Mouse (Mus musculus): ENCODE measurements around the gene Olfr652. TPM values are rescaled to one million over a fixed set of nuclear protein-coding genes. Genes with fewer than 3 reads are reported as not detected.

Gene Olfr652
- polyA plus RNA-seq (2015; fragmentation: Nextera tagmentation; extraction: Ambion mirVana) = not detected in 2 replicates

- no peak within 1 kb of the TSS for H3K4me2 ChIP-seq (ENCODE audit: low read length)
- H3K4me1 ChIP-seq (replicated peaks; ENCODE audit: control insufficient read depth, insufficient read depth, low read length) = no peaks in the 10 kb centered on the region
- no peaks in the 10 kb centered on the region for H3K27me3 ChIP-seq (replicated peaks; ENCODE audit: control insufficient read depth, insufficient read depth, low read length)
- H3K27ac ChIP-seq (ENCODE audit: low read length) = no peak within 1 kb of the TSS
- no peaks in the 10 kb centered on the region for H3K36me3 ChIP-seq (ENCODE audit: control insufficient read depth, insufficient read depth)
- H3K9ac ChIP-seq (replicated peaks; ENCODE audit: low read depth, low read length) = no peak within 1 kb of the TSS
- ATAC-seq = no peak
- no peak within 1 kb of the TSS for H3K4me3 ChIP-seq (replicated peaks; ENCODE audit: low read length)
- H3K9me3 ChIP-seq (ENCODE audit: control insufficient read depth, low read length) = no peaks in the 10 kb centered on the region
Measured at GRCm38 (mm10) chr7:104560601-104561000, at the start of gene Olfr652. Gene Olfr652, plus strand, starts transcription at chr7:104560901.

DNA sequence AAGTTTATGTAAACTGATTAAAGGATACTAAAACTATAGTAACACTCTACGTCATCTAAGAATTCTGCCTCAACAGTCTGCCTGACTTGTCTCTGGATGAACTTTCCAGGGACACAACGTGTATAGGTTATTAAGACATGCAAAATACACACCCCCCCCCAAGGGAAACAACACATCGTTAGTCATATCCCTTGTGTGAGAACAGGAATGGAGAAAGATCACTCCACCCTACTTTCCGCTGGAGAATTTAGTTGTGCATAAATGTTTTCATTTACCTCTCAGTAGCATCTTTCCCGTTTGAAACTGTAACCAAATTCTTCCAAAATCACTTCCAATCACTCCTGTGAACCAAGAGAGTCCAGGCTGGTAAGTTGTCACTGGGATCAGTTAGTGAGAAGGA lies 10.9 kb upstream of the Olfr652 start, which contains the start of gene Olfr651:
Gene Olfr651 (plus strand): TSS at position 301 of the 400 bp plus-strand sequence.
- no peak for ATAC-seq
- Histone ChIP-seq H3K4me1 (replicated peaks; ENCODE audit: control insufficient read depth, insufficient read depth, low read length) (no peaks in the 10 kb centered on the region), H3K9ac (replicated peaks; ENCODE audit: low read depth, low read length) (no peak within 1 kb of the TSS), H3K27ac (ENCODE audit: low read length) (no peak within 1 kb of the TSS), H3K4me3 (replicated peaks; ENCODE audit: low read length) (no peak within 1 kb of the TSS), H3K27me3 (replicated peaks; ENCODE audit: control insufficient read depth, insufficient read depth, low read length) (no peaks in the 10 kb centered on the region), H3K36me3 (ENCODE audit: control insufficient read depth, insufficient read depth) (no peaks in the 10 kb centered on the region), H3K4me2 (ENCODE audit: low read length) (no peak within 1 kb of the TSS), H3K9me3 (ENCODE audit: control insufficient read depth, low read length) (no peaks in the 10 kb centered on the region)
- WGBS = 70% methylated on average over 5 of the region's 5 CpGs

DNA sequence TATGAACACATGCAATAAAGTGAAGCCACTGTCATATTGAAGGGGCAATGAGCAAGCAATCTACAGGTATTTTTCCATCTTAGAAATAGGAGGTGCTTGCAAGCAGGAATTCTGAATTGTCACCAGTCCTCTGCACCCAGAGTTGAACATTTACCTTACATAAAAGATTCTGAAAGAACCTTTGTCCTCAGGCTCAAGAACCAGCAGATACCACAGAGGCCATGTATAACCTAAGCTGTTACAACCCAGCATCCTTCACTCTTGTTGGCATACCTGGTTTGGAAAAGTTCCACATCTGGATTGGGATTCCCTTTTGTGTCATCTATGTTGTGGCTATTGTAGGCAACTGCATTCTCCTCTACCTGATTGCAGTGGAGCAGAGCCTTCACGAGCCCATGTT lies 8.0 kb upstream of the Olfr652 start:
- H3K4me2 ChIP-seq (ENCODE audit: low read length) = no peak overlapping the region
- H3K27me3 ChIP-seq (replicated peaks; ENCODE audit: control insufficient read depth, insufficient read depth, low read length) = no peaks in the 10 kb centered on the region
- H3K4me3 ChIP-seq (replicated peaks; ENCODE audit: low read length) = no peak overlapping the region
- H3K27ac ChIP-seq (ENCODE audit: low read length) = no peak overlapping the region
- 80% methylated on average over 1 of the region's 1 CpGs for WGBS
- H3K9ac ChIP-seq (replicated peaks; ENCODE audit: low read depth, low read length) = no peak overlapping the region
- no peaks in the 10 kb centered on the region for H3K9me3 ChIP-seq (ENCODE audit: control insufficient read depth, low read length)
- ATAC-seq = no peak
- no peaks in the 10 kb centered on the region for H3K4me1 ChIP-seq (replicated peaks; ENCODE audit: control insufficient read depth, insufficient read depth, low read length)
- no peaks in the 10 kb centered on the region for H3K36me3 ChIP-seq (ENCODE audit: control insufficient read depth, insufficient read depth)

- Histone ChIP-seq H3K27me3 (replicated peaks; ENCODE audit: control insufficient read depth, insufficient read depth, low read length) (no peaks in the 10 kb centered on the region), H3K9ac (replicated peaks; ENCODE audit: low read depth, low read length) (no peak within 1 kb of the TSS), H3K4me2 (ENCODE audit: low read length) (no peak within 1 kb of the TSS), H3K4me1 (replicated peaks; ENCODE audit: control insufficient read depth, insufficient read depth, low read length) (no peaks in the 10 kb centered on the region), H3K4me3 (replicated peaks; ENCODE audit: low read length) (no peak within 1 kb of the TSS), H3K36me3 (ENCODE audit: control insufficient read depth, insufficient read depth) (no peaks in the 10 kb centered on the region), H3K9me3 (ENCODE audit: control insufficient read depth, low read length) (no peaks in the 10 kb centered on the region), H3K27ac (ENCODE audit: low read length) (no peak within 1 kb of the TSS)
- 78% methylated on average over 2 of the region's 2 CpGs for WGBS
- no peak for ATAC-seq
Measured at GRCm38 (mm10) chr7:104577014-104577413, 16.3 kb downstream of the Olfr652 start, which contains the start of gene Olfr653. Gene Olfr653, plus strand, starts transcription at chr7:104577314.

- no peak for ATAC-seq
- H3K27ac ChIP-seq (ENCODE audit: low read length) = no peak overlapping the region
Measured at GRCm38 (mm10) chr7:104580846-104581245, 20.1 kb downstream of the Olfr652 start.

GRCm38 (mm10) chr7:104581429-104581828 lies 20.7 kb downstream of the Olfr652 start:
- WGBS = 92% methylated on average over 4 of the region's 4 CpGs
- ATAC-seq = no peak
- H3K9me3 ChIP-seq (ENCODE audit: control insufficient read depth, low read length) = no peaks in the 10 kb centered on the region
- H3K36me3 ChIP-seq (ENCODE audit: control insufficient read depth, insufficient read depth) = no peaks in the 10 kb centered on the region
- no peak overlapping the region for H3K4me2 ChIP-seq (ENCODE audit: low read length)
- no peak overlapping the region for H3K27ac ChIP-seq (ENCODE audit: low read length)
- no peak overlapping the region for H3K9ac ChIP-seq (replicated peaks; ENCODE audit: low read depth, low read length)
- H3K4me3 ChIP-seq (replicated peaks; ENCODE audit: low read length) = no peak overlapping the region
- H3K27me3 ChIP-seq (replicated peaks; ENCODE audit: control insufficient read depth, insufficient read depth, low read length) = no peaks in the 10 kb centered on the region
- H3K4me1 ChIP-seq (replicated peaks; ENCODE audit: control insufficient read depth, insufficient read depth, low read length) = no peaks in the 10 kb centered on the region

More at GRCm38 (mm10) chr7:104580846-104581245, 20.1 kb downstream of the Olfr652 start:
- H3K4me3 ChIP-seq (replicated peaks; ENCODE audit: low read length) = no peak overlapping the region
- no peaks in the 10 kb centered on the region for H3K4me1 ChIP-seq (replicated peaks; ENCODE audit: control insufficient read depth, insufficient read depth, low read length)
- no peaks in the 10 kb centered on the region for H3K9me3 ChIP-seq (ENCODE audit: control insufficient read depth, low read length)
- no peak overlapping the region for H3K4me2 ChIP-seq (ENCODE audit: low read length)
- no peaks in the 10 kb centered on the region for H3K27me3 ChIP-seq (replicated peaks; ENCODE audit: control insufficient read depth, insufficient read depth, low read length)
- H3K36me3 ChIP-seq (ENCODE audit: control insufficient read depth, insufficient read depth) = no peaks in the 10 kb centered on the region
- 98% methylated on average over 4 of the region's 4 CpGs for WGBS
- H3K9ac ChIP-seq (replicated peaks; ENCODE audit: low read depth, low read length) = no peak overlapping the region

- Histone ChIP-seq H3K27me3 (replicated peaks; ENCODE audit: control insufficient read depth, insufficient read depth, low read length) (no peaks in the 10 kb centered on the region), H3K9ac (replicated peaks; ENCODE audit: low read depth, low read length) (no peak within 1 kb of the TSS), H3K4me3 (replicated peaks; ENCODE audit: low read length) (no peak within 1 kb of the TSS), H3K27ac (ENCODE audit: low read length) (no peak within 1 kb of the TSS), H3K4me1 (replicated peaks; ENCODE audit: control insufficient read depth, insufficient read depth, low read length) (no peaks in the 10 kb centered on the region), H3K9me3 (ENCODE audit: control insufficient read depth, low read length) (no peaks in the 10 kb centered on the region), H3K4me2 (ENCODE audit: low read length) (no peak within 1 kb of the TSS), H3K36me3 (ENCODE audit: control insufficient read depth, insufficient read depth) (no peaks in the 10 kb centered on the region)
- 92% methylated on average over 4 of the region's 4 CpGs for WGBS
- no peak for ATAC-seq
Measured at GRCm38 (mm10) chr7:104586725-104587124, 26.0 kb downstream of the Olfr652 start, which contains the start of gene Olfr654. Gene Olfr654, plus strand, starts transcription at chr7:104587025.

DNA sequence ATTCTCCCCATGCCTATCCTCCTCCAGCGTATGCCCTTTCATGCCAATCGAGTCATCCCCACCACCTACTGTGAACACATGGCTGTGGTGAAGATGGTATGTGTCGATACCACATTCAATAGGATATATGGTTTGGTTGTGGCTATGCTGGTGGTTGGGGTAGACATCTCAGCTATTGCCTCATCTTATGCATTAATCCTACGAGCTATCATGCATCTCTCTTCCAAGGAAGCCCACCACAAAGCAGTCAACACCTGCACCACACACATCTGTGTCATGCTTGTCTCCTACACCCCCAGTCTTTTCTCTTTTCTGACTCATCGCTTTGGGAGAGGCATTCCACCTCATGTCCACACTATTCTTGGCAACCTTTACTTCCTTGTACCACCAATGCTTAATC lies 27.6 kb downstream of the Olfr652 start:
- 89% methylated on average over 5 of the region's 5 CpGs for WGBS
- no peak overlapping the region for H3K9ac ChIP-seq (replicated peaks; ENCODE audit: low read depth, low read length)
- H3K27ac ChIP-seq (ENCODE audit: low read length) = no peak overlapping the region
- no peaks in the 10 kb centered on the region for H3K27me3 ChIP-seq (replicated peaks; ENCODE audit: control insufficient read depth, insufficient read depth, low read length)
- no peaks in the 10 kb centered on the region for H3K9me3 ChIP-seq (ENCODE audit: control insufficient read depth, low read length)
- no peak overlapping the region for H3K4me3 ChIP-seq (replicated peaks; ENCODE audit: low read length)
- no peaks in the 10 kb centered on the region for H3K36me3 ChIP-seq (ENCODE audit: control insufficient read depth, insufficient read depth)
- no peak overlapping the region for H3K4me2 ChIP-seq (ENCODE audit: low read length)
- H3K4me1 ChIP-seq (replicated peaks; ENCODE audit: control insufficient read depth, insufficient read depth, low read length) = no peaks in the 10 kb centered on the region
- ATAC-seq = no peak

DNA sequence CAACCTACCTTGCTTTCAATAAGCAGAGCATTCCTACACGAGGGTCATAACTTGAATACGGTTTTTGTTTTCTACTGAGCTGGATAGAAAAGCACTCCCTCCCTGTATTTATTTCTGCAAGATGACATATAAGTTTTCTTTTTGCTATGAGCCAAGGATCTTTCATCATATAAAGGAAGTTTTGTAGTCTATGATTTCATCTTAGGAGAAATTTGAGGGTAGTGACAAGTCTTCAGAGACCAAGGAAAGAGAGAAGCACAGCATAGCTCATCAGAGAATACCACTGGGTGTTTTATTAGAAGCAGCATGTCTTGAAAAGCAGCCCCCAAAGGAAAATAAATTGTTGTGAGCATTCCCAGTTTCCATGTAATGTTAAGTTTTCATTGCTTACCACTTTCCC lies 41.0 kb downstream of the Olfr652 start, which contains the start of gene Olfr655:
Gene Olfr655 (minus strand): TSS at position 101 of the 400 bp plus-strand sequence.
- Histone ChIP-seq H3K4me2 (ENCODE audit: low read length) (no peak within 1 kb of the TSS), H3K9me3 (ENCODE audit: control insufficient read depth, low read length) (no peaks in the 10 kb centered on the region), H3K4me1 (replicated peaks; ENCODE audit: control insufficient read depth, insufficient read depth, low read length) (no peaks in the 10 kb centered on the region), H3K4me3 (replicated peaks; ENCODE audit: low read length) (no peak within 1 kb of the TSS), H3K27ac (ENCODE audit: low read length) (no peak within 1 kb of the TSS), H3K27me3 (replicated peaks; ENCODE audit: control insufficient read depth, insufficient read depth, low read length) (no peaks in the 10 kb centered on the region), H3K36me3 (ENCODE audit: control insufficient read depth, insufficient read depth) (no peaks in the 10 kb centered on the region), H3K9ac (replicated peaks; ENCODE audit: low read depth, low read length) (no peak within 1 kb of the TSS)
- ATAC-seq = no peak
- WGBS = 81% methylated on average over 2 of the region's 2 CpGs

DNA sequence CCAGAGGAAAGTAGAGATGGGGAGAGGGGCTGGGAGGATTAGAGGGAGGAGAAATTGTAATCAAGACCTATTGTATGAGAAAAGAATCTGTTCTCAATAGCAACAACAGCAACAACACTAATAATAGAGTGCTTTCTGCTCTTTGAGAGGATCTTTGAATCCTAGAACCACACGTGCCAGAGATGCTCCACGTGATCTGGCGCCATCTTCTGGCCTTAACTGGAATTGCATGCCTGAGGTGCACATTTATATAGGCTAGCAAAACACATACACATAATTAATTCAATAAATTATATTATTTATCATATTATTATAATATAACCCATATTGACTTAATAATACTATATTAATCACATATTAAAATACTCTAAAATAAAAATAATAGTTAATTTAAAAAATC lies 42.5 kb downstream of the Olfr652 start:
- ATAC-seq = no peak
- no peak overlapping the region for H3K27ac ChIP-seq (ENCODE audit: low read length)
- WGBS = 4% methylated on average over 3 of the region's 3 CpGs

More for the DNA sequence above, 42.5 kb downstream of the Olfr652 start:
- Histone ChIP-seq H3K27me3 (replicated peaks; ENCODE audit: control insufficient read depth, insufficient read depth, low read length) (no peaks in the 10 kb centered on the region), H3K9ac (replicated peaks; ENCODE audit: low read depth, low read length) (no peak overlapping the region), H3K36me3 (ENCODE audit: control insufficient read depth, insufficient read depth) (no peaks in the 10 kb centered on the region), H3K4me1 (replicated peaks; ENCODE audit: control insufficient read depth, insufficient read depth, low read length) (no peaks in the 10 kb centered on the region), H3K4me2 (ENCODE audit: low read length) (no peak overlapping the region), H3K4me3 (replicated peaks; ENCODE audit: low read length) (no peak overlapping the region), H3K9me3 (ENCODE audit: control insufficient read depth, low read length) (no peaks in the 10 kb centered on the region)
